Mouse (Mus musculus): ENCODE data around the gene Ckm. TPM values are rescaled to one million over a fixed set of nuclear protein-coding genes. Genes with fewer than 3 reads are reported as not detected.

The Ckm gene
- total RNA-seq (2017) = 1.5 and 3.6 TPM in 2 replicates

DNA sequence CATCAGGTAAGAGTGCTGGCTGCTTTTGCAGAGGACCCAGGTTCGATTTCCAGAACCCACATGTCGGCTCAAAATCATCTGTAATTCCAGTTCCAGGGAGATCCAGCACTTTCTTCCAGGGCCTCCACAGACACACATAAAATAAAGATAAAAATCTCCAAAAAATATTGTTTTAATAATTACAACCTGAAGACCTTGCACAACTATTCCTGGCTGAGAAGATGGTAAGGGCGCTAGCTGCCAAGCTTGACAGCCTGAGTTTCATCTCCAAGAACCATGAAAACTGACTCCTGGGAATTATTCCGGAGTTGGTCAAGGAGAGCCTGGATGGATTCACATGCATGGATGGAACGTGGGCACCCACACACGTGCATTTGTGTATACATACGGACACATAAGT, at the start of gene Ckm:
Ckm (plus strand) TSS at position 301 of the 400 bp plus-strand sequence.
- ATAC-seq (replicated peaks; ENCODE audit: low read depth, poor library complexity, severe bottlenecking) = no peak

DNA sequence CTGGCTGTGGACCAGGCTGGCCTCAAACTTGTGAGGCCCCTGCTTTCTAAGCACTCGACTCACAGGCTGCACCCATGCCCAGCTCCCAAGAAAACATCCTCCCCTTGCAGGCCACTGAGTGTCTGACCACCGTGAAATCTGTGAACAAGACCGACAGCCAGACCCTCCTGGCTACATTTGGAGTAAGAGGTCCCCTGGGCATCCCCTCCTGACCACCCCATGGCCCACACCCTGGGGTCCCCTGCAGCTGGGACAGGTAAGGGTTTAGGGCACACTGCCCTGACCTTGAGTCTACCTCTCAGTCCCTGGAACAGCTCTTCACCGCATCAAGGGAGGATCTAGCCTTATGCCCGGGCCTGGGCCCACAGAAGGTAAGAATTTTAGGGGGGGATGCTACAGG, 49.6 kb upstream of the Ckm start:
- no peak for ATAC-seq (replicated peaks; ENCODE audit: low read depth, poor library complexity, severe bottlenecking)

DNA sequence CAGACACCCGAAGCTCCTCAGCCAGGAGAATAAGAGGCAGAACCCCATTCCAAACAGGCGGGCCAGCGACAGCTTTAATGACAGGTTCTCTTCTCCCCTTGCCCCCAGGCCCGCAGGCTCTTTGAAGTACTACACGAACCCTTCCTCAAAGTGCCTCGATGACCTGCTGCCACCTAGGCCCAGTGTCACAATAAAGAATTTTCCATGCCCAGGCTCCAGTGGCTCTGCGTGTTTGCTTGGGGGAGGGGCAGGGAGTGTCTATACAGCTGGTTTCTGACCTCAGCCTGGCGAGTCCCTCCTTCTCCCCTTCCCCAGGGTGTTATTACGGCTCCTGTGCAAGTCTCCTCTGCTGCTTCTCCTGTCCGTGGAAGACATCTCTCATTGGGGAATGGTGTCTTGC, 48.3 kb upstream of the Ckm start:
- no peak for ATAC-seq (replicated peaks; ENCODE audit: low read depth, poor library complexity, severe bottlenecking)

DNA sequence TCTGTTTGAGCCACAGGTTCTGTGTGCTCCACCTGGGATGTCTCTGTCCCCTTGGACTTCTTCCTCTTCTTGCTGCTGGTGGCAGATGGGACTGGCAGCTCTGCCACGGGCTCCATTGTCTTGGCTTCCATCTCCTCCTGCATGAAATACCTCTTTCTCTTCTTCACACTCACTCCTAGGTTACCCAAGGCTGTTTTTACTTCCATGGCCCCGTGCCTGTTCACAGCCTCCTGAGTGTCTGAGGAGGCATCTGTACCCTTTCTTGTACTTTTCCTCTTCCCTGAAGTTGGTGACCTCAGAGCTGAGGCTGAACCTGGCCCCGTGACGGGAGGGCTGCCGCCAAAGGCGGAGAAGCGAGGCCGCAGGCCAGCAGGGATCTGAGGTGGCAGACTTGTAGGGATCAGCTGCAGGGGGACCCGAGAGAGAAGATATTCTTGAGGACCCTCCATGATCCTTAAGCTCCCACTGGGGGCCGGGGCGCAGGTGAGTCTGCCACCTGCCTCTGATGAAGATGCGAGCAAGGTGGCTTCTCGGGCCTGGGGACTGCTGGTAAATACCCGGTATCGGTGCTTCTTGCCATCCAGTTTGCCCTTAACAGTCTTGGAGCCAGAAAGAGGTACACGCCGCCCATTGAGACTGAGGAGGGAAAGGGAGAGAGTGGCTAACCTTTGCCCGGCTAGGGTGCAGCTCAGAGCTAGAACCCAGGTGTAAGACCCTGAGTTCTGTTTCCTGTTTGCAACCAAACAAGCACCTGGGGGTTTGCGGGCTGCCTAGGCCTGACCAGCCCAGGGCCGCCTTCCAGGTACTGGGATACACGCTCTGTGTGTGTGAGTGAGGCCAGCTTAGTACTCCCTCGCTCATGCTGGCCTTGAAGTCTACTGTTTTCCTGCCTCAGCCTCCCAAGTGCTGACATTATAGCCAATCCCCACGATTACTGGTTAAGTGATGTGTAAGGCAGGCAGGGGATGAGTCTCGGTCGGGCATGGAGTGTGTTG, 46.9 kb upstream of the Ckm start:
- ATAC-seq (replicated peaks; ENCODE audit: low read depth, poor library complexity, severe bottlenecking) = no peak

DNA sequence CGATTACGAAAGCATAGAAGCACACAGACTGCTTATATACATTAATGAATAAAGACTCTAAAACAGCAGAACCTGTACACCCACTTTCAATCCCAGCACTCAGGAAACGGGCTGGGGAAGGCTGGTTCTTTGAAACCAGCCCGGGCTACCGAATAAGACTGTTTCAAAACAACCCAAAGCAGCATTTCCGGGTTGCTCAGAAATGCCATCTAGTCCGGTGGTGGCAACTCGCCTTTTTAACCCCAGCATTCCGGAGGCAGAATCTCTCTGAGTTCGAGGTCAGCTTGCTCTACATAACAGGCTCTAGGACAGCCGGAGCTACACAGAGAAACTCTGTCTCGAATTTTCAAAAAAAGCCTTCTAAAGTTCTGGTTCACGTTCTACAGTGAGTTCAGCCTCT, 45.9 kb upstream of the Ckm start:
- ATAC-seq (replicated peaks; ENCODE audit: low read depth, poor library complexity, severe bottlenecking) = no peak

DNA sequence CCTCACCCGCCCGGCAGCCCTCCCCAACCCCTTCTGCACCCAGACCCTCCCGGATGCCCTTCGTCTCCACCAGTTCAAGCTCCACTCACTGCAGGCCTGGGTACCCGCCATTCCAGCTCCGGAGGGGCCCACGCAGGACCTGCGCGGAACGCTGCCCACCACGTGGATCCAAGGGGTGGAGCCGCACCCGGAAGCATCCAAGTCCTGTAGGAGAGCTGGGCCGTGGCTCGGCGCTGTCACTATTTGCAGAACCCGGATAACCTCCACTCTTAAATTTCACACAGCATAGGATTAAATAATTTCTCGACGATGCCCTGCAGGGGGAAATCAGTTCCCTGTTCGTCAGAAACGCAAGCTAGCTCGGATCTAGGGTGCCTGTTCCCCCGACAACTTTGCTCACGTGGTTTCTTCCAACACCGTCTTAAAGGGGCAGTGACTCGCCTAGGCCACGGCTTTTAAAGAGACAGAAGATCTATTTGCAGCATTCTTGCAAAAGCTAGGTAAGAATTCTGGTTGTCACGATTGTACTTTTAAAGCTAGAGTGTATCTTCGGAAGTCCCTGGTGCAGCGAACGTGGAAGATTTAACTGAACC, 45.2 kb upstream of the Ckm start, which contains the start of the genes Cd3eap and Ppp1r13l:
Cd3eap (minus strand) TSS at position 185 of the 593 bp plus-strand sequence.
Ppp1r13l (plus strand) TSS at position 451 of the 593 bp plus-strand sequence.
- peak; percentile 67 for ATAC-seq (replicated peaks; ENCODE audit: low read depth, poor library complexity, severe bottlenecking)

DNA sequence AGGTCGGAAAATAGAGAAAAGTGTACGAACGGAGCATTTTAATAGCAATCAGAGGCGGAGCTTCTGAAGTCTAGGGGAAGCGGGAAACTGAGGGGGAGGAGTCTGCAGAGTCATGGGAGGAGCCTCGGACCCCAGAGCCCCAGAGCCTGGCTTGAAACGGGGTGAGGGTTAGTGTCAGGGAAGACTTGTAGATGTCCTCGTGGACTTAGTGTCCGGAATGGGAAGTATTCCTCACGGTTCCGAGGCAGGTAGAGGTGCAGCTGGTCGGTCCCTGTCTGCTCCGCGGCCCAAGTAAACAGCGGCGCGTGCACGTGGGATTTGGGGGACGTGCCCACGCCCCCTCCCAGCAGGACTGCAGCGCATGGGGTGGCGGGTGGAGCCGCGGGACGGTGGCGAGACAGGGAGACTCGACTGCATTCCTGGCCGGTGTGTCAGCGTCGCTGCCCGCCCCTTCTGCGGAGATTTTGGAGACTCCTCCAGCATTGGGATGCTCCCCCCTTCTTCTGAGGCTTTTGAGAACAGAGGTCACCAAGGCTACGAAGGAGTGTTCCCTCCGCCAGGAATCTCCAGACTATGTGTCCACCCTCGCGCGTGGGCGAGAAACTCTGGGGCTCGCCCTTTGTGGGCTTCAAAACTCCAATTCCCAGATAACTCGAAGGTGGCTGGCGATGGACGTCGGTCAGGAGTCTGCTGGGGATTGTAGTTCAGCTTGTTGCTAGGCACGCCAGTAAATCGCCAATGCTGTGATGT, 44.5 kb upstream of the Ckm start:
- peak; percentile 60 for ATAC-seq (replicated peaks; ENCODE audit: low read depth, poor library complexity, severe bottlenecking)

DNA sequence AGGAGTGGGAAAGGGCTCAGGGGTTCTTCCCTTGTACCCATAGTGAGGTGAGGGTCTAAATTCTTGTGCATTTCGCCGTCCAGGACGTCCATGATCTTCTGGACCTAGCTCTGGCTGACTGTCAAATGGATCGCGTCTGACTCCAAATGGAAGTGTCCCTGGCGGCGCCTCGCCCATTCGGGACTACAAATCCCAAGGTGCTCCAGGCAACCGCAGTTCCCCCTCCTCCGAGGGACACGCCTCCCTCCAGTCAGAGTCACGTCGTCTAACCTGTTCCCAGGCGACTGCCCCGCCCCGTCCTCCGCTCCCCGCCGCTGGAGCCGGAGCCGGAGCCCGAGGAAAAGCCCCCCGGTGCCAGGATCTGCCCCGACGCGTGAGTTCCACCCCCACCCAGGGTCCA, 43.6 kb upstream of the Ckm start:
- ATAC-seq (replicated peaks; ENCODE audit: low read depth, poor library complexity, severe bottlenecking) = peak; percentile 67

DNA sequence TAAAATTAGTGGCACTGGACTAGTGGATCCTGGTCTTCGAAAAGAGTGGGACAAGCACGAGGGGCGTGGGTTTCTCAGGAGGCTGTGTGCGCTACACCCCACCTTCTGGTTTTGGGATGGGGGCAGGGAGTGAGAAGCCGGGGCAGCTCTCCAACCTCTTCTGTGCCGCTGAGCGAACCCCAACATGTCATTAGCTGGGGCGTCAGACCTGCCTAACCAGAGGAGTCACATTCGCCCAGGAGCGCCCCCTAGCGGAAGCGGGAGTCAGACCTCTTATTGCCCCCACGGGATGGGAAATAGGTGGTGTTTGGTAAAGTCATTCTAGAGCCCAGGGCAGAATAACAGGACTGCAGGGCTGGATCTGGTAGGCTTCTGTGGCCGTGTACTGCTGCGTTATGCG, 42.9 kb upstream of the Ckm start:
- peak; percentile 10; the same call in 1 of the 2 replicates for ATAC-seq (replicated peaks; ENCODE audit: low read depth, poor library complexity, severe bottlenecking)

DNA sequence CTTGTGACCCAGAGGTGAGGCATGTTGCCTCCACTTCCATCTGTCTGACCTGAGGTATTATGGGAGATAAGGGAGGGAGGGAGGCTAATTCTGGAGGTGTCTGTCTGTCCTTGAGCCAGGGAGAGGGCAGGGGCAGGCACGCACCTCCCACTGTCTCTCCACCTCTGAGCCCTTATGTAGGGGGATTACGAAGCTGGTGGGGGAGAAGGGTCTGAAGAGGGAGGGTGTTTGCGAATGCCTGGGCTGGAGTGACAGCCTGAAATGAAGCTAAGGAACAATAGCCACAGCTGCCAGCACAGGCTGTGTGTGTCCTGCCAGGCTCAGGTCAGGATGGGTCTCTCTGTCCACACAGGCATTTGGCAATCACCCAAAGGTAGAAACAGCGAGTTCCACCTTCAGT, 42.3 kb upstream of the Ckm start:
- no peak for ATAC-seq (replicated peaks; ENCODE audit: low read depth, poor library complexity, severe bottlenecking)

DNA sequence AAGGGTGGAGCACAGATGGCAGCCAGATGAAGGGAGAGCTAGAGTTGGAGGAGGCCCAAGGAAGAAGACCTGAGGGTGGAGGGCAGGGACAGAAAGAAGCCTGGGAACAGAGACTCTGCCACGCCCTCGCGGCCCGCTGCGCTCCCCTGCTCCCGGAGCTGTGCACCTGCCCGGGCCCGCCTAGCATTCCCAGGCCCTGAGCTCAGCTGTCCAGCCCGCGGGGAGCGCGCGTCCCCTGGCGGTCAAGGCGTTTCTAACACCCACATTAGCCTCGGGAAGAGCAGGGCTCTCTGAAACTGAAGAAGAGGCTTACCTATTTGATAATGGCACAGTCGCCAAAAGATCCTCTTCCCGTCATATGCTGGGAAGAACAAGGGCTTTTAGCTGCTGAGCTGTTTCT, 40.7 kb upstream of the Ckm start:
- no peak for ATAC-seq (replicated peaks; ENCODE audit: low read depth, poor library complexity, severe bottlenecking)

DNA sequence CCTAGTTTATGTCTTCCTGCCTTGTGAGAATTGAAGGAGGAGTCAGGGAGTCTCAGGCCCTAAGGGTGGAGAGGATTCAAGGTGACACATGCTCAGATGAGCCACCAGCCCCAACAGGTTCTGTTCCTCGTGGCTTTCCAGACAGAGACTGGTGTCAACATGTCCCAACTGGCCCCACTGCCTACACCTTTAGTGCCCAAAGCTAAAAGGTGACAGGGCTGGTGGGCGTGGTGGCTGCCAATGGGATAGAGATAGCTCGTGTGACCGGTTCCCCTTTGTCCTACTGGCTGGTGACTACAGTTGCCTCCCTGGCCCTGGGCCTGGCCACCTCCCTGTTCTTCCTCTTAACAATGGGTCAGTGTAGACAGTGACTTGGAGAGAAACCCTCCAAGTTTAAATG, 39.2 kb upstream of the Ckm start:
- no peak for ATAC-seq (replicated peaks; ENCODE audit: low read depth, poor library complexity, severe bottlenecking)

DNA sequence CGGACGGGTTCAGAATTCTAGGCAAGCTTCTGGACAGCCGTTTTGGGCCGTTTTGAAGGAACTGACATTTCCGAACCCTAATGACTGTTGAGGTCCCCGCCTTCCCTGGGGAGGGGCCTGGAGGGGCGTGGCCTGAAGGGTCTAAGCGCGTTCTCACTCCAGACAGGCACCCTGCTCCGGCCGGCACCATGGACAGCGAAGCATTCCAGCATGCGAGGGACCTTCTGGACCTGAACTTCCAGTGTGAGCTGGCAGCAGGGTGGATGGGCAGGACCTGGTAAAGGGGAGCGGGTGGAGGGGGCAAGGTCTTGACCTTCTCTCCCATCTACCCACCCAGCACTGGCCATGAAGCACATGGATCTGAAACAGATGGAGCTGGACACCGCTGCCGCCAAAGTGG, 36.2 kb upstream of the Ckm start:
- no peak for ATAC-seq (replicated peaks; ENCODE audit: low read depth, poor library complexity, severe bottlenecking)

DNA sequence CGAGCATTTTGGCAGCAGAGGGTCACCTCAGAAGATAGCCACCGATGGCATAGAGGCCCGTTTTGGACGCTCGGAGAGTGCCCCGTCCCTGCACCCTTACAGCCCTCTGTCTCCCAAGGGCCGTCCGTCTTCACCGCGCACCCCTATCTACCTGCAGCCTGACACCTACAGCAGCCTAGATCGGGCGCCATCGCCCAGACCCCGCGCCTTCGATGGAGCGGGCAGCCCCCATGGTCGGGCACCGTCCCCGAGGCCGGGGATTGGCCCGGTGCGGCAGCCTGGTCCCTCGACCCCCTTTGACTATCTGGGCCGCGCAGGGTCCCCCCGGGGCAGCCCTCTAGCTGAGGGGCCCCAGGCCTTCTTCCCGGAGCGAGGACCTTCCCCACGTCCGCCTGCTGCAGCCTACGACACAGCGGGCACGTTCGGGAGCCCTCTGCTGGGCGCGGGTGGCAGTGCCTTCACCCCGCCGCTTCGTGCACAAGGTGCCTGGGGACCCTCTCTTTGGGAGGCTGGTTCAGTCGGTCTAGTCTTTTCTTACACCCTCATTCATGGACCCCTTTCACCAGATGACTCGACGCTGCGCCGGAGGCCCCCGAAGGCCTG, 34.7 kb upstream of the Ckm start:
- ATAC-seq (replicated peaks; ENCODE audit: low read depth, poor library complexity, severe bottlenecking) = peak; percentile 96

DNA sequence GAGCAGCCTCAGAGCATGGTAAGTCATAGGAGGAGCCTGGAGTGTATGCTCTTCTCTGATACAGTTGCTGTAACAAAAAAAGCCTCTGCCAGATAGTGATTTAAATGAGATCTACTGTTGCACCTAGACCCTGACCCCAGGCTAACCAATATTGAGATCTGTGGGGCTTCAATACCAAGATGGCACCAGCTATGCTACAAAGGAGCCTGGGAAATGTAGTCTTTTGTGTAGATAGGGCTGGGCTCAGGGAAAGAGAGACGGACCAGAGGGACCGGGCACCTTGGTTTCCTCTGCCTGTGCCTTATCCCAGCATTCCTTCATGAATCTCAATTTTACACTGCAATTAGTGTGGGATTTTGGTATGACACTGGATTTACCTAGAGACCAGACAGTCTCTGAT, 31.2 kb upstream of the Ckm start:
- no peak for ATAC-seq (replicated peaks; ENCODE audit: low read depth, poor library complexity, severe bottlenecking)

DNA sequence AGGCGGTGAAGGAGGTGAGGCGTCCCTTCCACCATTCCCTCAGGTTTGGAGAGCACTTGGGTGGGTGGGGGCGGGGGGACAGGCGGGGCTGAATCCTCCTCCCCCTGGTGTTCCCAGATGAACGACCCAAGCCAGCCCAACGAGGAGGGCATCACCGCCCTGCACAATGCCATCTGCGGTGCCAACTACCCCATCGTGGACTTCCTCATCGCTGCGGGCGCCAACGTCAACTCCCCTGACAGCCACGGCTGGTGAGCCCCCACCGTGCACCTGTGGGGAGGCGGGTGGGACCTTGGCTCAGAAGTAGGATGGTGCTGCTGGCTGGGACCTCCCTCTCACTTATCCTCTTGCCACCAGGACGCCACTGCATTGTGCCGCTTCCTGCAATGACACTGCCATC, 29.2 kb upstream of the Ckm start:
- no peak for ATAC-seq (replicated peaks; ENCODE audit: low read depth, poor library complexity, severe bottlenecking)

DNA sequence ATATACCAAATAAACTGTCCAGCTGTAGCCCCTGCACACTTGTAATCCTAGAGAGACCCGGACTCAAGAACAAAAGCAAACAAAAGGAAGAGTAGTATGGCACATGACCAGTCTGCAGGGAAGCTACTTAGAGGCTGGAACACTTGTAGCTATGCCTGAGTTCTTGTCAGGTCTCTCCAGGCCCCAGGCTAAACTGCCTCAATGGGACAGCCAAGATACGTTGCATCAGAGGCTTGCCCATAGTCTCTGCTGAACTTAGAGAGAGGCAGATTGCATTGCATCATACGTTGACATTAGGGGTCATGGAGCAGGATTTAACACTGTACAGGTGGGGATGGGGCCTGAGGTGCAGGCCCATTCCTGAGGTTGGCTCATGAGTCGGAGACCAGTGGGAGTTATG, 28.6 kb upstream of the Ckm start:
- ATAC-seq (replicated peaks; ENCODE audit: low read depth, poor library complexity, severe bottlenecking) = no peak

DNA sequence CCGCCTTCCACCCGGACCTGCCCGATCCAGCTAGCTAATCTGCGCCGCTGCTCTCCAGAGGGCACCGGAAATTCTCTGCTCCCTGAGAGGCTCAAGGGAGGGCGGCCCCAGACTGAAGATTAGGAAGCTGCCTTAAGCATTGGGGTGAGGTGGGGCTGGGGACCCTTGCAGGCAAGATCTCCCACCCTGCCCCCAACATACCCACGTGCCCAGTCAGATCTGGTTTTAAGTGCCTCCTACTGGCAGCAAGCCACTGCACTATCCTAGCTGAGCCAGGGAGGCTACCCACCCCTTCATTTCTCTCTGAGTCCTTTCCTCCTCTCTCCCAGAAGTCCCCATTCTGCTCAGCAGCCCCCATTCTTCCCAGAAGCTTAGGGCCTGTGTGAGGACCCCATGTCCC, 26.5 kb upstream of the Ckm start:
- ATAC-seq (replicated peaks; ENCODE audit: low read depth, poor library complexity, severe bottlenecking) = no peak

DNA sequence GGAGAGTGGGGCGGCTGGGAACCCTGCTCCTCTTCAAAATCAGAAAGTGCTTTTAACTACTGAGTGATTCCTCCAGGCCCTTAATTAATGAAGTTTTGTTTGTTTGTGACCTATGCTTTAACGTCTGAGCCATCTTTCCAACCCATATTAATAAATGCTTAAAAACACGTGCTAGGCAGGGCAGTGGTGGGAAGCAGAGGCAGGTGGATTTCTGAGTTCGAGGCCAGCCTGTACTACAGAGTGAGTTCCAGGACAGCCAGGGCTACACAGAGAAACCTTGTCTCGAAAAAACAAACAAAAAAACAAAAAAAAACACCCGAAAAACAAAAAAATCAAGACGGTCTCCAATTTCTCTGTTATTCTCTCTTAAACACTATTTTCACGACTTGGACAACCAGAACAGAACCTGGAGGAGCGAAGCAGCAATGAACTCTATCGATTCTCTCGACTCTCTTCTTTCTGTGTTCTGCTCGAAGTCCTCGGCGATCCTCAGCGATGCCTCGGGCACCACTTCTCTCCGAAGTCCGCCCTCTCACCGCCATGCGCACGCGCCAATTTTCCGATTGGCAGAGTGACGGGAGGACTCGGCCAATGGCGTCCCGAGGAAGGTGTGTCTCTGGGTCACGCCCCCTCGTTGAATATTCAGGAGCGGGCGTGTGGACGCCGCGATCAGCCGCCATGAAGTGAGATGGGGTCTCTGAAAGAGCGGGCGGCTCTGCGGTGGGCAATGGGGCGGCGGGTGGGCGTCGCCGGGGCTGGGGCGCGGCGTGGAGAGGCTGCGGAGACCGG, 23.0 kb upstream of the Ckm start, which contains the start of gene Ercc2:
Ercc2 (plus strand) TSS at position 634 of the 789 bp plus-strand sequence.
- peak; percentile 100 for ATAC-seq (replicated peaks; ENCODE audit: low read depth, poor library complexity, severe bottlenecking)

All from common myeloid progenitor, adult 5-6 weeks (primary cell).